Mouse (Mus musculus) myocyte (in vitro differentiated cells): ENCODE results near the gene Ptrhd1. TPM values are rescaled to one million over a fixed set of nuclear protein-coding genes. Genes with fewer than 3 reads are reported as not detected.

Source experiments
- H3K27me3 ChIP-seq: one replicate; pipeline ENCODE4 v1.6.1; 2011; ENCODE audit not compliant: control insufficient read depth, insufficient read depth, insufficient read length
- H3K36me3 ChIP-seq: one replicate; pipeline ENCODE4 v1.6.1; 2011; ENCODE audit not compliant: control insufficient read depth, insufficient read depth
- H3K4me2 ChIP-seq: one replicate; pipeline ENCODE4 v1.6.1; 2011; ENCODE audit warnings: low read depth, control low read depth
- H3K4me3 ChIP-seq: one replicate; pipeline ENCODE4 v1.5.1; 2011; ENCODE audit warnings: mild to moderate bottlenecking, control low read depth, moderate library complexity
- H3K79me2 ChIP-seq: one replicate; pipeline ENCODE4 v1.6.1; 2011; ENCODE audit not compliant: control insufficient read depth, insufficient read depth
- H3ac ChIP-seq: one replicate; pipeline ENCODE4 v1.6.1; 2011; ENCODE audit not compliant: control insufficient read depth, insufficient read length
- CEBPB ChIP-seq: IDR thresholded peaks from 2 replicates; pipeline ENCODE4 v1.6.1; 2011; ENCODE audit warnings: mild to moderate bottlenecking, moderate library complexity; ENCODE audit not compliant: poor library complexity, insufficient read depth, severe bottlenecking
- E2F4 ChIP-seq: IDR thresholded peaks from one replicate; pipeline ENCODE4 v1.6.1; 2011; ENCODE audit warnings: mild to moderate bottlenecking, control low read depth, moderate library complexity; ENCODE audit not compliant: insufficient read depth
- MAX ChIP-seq: IDR thresholded peaks from one replicate; pipeline ENCODE4 v1.6.1; 2011; ENCODE audit warnings: low read depth, mild to moderate bottlenecking, control low read depth
- MYOD1 ChIP-seq, 3 experiments: IDR thresholded peaks; one replicate each; pipeline ENCODE4 v1.6.1; 2011; ENCODE audit warnings: control low read depth in 2 of 3, low read depth in 2 of 3, mild to moderate bottlenecking in 2 of 3, moderate library complexity in 1 of 3; ENCODE audit not compliant: insufficient read length in 2 of 3, control insufficient read depth in 1 of 3
- MYOG ChIP-seq, 3 experiments: IDR thresholded peaks; one replicate each; pipeline ENCODE4 v1.6.1; 2011; ENCODE audit warnings: control low read depth in 2 of 3, low read depth in 2 of 3, mild to moderate bottlenecking in 2 of 3; ENCODE audit not compliant: insufficient read length in 2 of 3, control insufficient read depth in 1 of 3, insufficient read depth in 1 of 3
- POLR2A ChIP-seq: IDR thresholded peaks from one replicate; pipeline ENCODE4 v1.6.1; 2011; ENCODE audit warnings: low read depth, mild to moderate bottlenecking, control low read depth, moderate library complexity; ENCODE audit not compliant: insufficient read length
- POLR2AphosphoS2 ChIP-seq: IDR thresholded peaks from one replicate; pipeline ENCODE4 v1.6.1; 2011; ENCODE audit warnings: low read depth, control low read depth; ENCODE audit not compliant: insufficient read length
- REST ChIP-seq: IDR thresholded peaks from one replicate; pipeline ENCODE4 v1.6.1; 2011; ENCODE audit warnings: mild to moderate bottlenecking, control low read depth, moderate library complexity; ENCODE audit not compliant: insufficient read depth, insufficient read length
- SRF ChIP-seq: IDR thresholded peaks from one replicate; pipeline ENCODE4 v1.6.1; 2011; ENCODE audit warnings: low read depth; ENCODE audit not compliant: control insufficient read depth, insufficient read length
- TCF12 ChIP-seq: IDR thresholded peaks from one replicate; pipeline ENCODE4 v1.6.1; 2011; ENCODE audit warnings: mild to moderate bottlenecking, control low read depth; ENCODE audit not compliant: poor library complexity, insufficient read depth, severe bottlenecking
- TCF3 ChIP-seq: IDR thresholded peaks from one replicate; pipeline ENCODE4 v1.6.1; 2011; ENCODE audit warnings: low read depth, control low read depth; ENCODE audit not compliant: insufficient read length
- USF1 ChIP-seq: IDR thresholded peaks from one replicate; pipeline ENCODE4 v1.6.1; 2011; ENCODE audit warnings: low read depth, mild to moderate bottlenecking, control low read depth, moderate library complexity
- polyA plus RNA-seq: library from polyadenylated mRNA; unstranded; fragments of >200 nt; fragmentation: generic; extraction: Trizol; gene quantifications from one replicate; pipeline ENCODE4 v1.2.1, GENCODE M21; 2012; ENCODE audit warnings: missing spikeins

Gene Ptrhd1
- polyA plus RNA-seq, 1 experiment: 3.5 TPM

- peaks cover 10% of the 10 kb centered on the region for H3K36me3 ChIP-seq
- no peak for TF ChIP-seq POLR2AphosphoS2
- no peak for TF ChIP-seq TCF12
- no peak for TF ChIP-seq POLR2A
- TF ChIP-seq CEBPB: no peak
- no peak for TF ChIP-seq MYOG (IDR thresholded peaks at IDR 0.05; ENCODE audit: control insufficient read depth in 1 of 3, insufficient read depth in 1 of 3, insufficient read length in 2 of 3, low read depth in 2 of 3)
- TF ChIP-seq E2F4: no peak
- TF ChIP-seq TCF3: no peak
- no peak for TF ChIP-seq USF1
- TF ChIP-seq MYOD1 (IDR thresholded peaks at IDR 0.05; ENCODE audit: control insufficient read depth in 1 of 3, insufficient read length in 2 of 3, low read depth in 2 of 3): no peak
- no peak for TF ChIP-seq MAX
- no peak for TF ChIP-seq SRF
- TF ChIP-seq REST: no peak
- H3K79me2 ChIP-seq: no peaks in the 10 kb centered on the region
- no peak overlapping the region for H3ac ChIP-seq
- no peaks in the 10 kb centered on the region for H3K27me3 ChIP-seq
- H3K4me2 ChIP-seq: no peak overlapping the region
- H3K4me3 ChIP-seq: no peak overlapping the region
Measured at GRCm38 (mm10) chr12:4252742-4253655, 19.2 kb downstream of the Ptrhd1 start.

GRCm38 (mm10) chr12:4267765-4268164 lies 33.9 kb downstream of the Ptrhd1 start:
- H3ac ChIP-seq: no peak overlapping the region

GRCm38 (mm10) chr12:4271078-4271477 lies 37.3 kb downstream of the Ptrhd1 start:
- Histone ChIP-seq H3K4me2 (no peak overlapping the region), H3K79me2 (no peaks in the 10 kb centered on the region), H3K36me3 (no peaks in the 10 kb centered on the region), H3K27me3 (no peaks in the 10 kb centered on the region), H3K4me3 (no peak overlapping the region), H3ac (no peak overlapping the region)
- TF ChIP-seq MYOG (IDR thresholded peaks at IDR 0.05; ENCODE audit: control insufficient read depth in 1 of 3, insufficient read depth in 1 of 3, insufficient read length in 2 of 3, low read depth in 2 of 3): no peak
- no peak for TF ChIP-seq MYOD1 (IDR thresholded peaks at IDR 0.05; ENCODE audit: control insufficient read depth in 1 of 3, insufficient read length in 2 of 3, low read depth in 2 of 3)
- TF ChIP-seq TCF3: no peak
- no peak for TF ChIP-seq REST
- TF ChIP-seq TCF12: no peak
- no peak for TF ChIP-seq POLR2AphosphoS2
- no peak for TF ChIP-seq SRF
- no peak for TF ChIP-seq E2F4
- TF ChIP-seq MAX: no peak
- TF ChIP-seq CEBPB: no peak
- no peak for TF ChIP-seq POLR2A
- no peak for TF ChIP-seq USF1

More at GRCm38 (mm10) chr12:4267765-4268164, 33.9 kb downstream of the Ptrhd1 start:
- no peaks in the 10 kb centered on the region for H3K27me3 ChIP-seq
- no peaks in the 10 kb centered on the region for H3K79me2 ChIP-seq
- TF ChIP-seq USF1 (no peak), SRF (no peak), TCF3 (no peak), REST (no peak), E2F4 (no peak), TCF12 (no peak), CEBPB (no peak), POLR2AphosphoS2 (no peak), MYOD1 (IDR thresholded peaks at IDR 0.05; ENCODE audit: control insufficient read depth in 1 of 3, insufficient read length in 2 of 3, low read depth in 2 of 3) (no peak), MYOG (IDR thresholded peaks at IDR 0.05; ENCODE audit: control insufficient read depth in 1 of 3, insufficient read depth in 1 of 3, insufficient read length in 2 of 3, low read depth in 2 of 3) (no peak), POLR2A (no peak), MAX (no peak)
- H3K4me3 ChIP-seq: no peak overlapping the region
- H3K4me2 ChIP-seq: no peak overlapping the region
- H3K36me3 ChIP-seq: peaks cover 3% of the 10 kb centered on the region

- Histone ChIP-seq H3ac (no peak overlapping the region), H3K27me3 (no peaks in the 10 kb centered on the region)
Measured at GRCm38 (mm10) chr12:4278978-4279755, 45.3 kb downstream of the Ptrhd1 start.

More at GRCm38 (mm10) chr12:4278978-4279755, 45.3 kb downstream of the Ptrhd1 start:
- no peak overlapping the region for H3K4me3 ChIP-seq
- no peak overlapping the region for H3K4me2 ChIP-seq
- TF ChIP-seq POLR2A (no peak), CEBPB (no peak), USF1 (no peak), MYOG (IDR thresholded peaks at IDR 0.05; ENCODE audit: control insufficient read depth in 1 of 3, insufficient read depth in 1 of 3, insufficient read length in 2 of 3, low read depth in 2 of 3) (no peak), REST (no peak), POLR2AphosphoS2 (no peak), TCF3 (no peak), MYOD1 (IDR thresholded peaks at IDR 0.05; ENCODE audit: control insufficient read depth in 1 of 3, insufficient read length in 2 of 3, low read depth in 2 of 3) (no peak), E2F4 (no peak), SRF (no peak), TCF12 (no peak), MAX (no peak)
- no peaks in the 10 kb centered on the region for H3K36me3 ChIP-seq
- H3K79me2 ChIP-seq: no peaks in the 10 kb centered on the region
